Mouse (Mus musculus): Measurements from ENCODE around the gene B4galt2.

The B4galt2 gene

DNA sequence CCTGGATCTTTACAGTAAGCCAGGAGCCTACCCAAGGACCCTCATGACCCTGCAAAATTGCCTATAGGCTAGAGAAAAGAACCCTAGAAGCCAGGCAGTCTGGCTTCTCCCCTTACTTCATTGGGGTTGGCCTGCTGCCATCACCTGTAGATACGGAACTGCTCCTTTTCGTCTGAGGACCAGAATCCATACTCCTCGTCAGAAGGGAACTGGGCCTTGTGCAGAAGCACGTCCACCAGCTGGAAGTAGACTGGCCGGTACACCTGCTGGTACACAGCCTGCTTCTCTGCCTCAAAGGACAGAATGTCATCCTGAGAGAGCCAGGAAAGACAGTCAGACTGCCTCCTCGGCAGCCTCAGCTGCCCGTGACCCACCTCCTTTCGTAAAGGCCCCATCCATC, 21.5 kb upstream of the B4galt2 start:
- DNase-seq, result no peak

DNA sequence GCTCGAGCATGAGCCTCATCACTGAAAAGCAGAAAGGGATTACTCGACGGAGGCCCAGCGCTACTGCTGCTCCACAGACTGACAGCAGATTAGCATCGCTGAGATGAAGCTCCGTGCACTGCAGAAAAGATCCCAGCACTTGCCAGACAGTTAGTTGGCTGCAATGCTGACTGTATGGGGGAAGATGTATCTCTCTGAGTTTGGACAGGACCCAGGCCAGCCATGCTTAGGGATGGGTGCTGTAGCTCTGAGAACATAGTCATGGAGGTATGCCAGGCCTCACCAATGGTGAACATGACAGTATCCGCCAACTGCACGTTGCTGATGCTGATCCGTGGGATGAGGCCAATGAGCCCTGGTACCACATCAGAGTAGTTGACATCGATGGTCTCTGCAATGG, 20.8 kb upstream of the B4galt2 start:
- DNase-seq, result no peak

DNA sequence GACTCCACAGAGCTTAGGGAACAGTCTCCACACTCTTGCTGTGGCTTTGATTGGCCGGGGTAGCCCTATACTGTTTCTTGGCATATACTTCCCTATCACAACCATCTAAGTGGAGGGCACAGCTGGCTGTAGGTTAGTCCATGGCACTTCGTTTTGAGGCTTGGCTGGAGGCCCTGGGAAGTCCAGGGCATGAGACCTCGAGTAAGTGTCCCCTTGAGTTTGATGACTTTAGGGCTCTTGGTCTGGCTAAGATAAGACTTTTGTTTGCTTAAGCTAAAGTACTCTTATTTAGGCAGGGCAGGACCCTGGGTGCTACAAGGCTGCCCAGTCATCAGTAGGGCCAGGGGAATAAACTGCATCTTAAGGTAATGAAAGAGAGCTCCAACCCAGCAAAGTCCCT, 14.8 kb upstream of the B4galt2 start:
- peak; percentile 76 for DNase-seq

DNA sequence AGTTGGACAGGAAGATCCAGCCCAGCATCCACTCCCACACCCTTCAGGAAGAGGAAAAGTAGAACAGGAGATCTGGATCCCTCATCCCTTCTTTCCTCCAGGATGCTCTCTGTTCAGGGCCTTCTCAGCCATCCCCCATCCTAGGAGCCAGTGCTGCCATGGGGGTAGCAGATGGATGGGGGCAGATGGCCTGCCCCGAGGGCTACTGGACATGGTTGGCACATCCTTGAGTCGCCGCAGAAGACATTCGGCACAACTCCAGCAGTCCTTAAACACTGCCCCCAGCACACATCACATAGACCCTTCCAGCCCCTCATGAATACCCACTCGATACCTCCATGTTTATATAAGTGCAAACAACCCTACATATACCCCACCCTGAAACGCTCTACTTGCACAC, 12.7 kb upstream of the B4galt2 start:
- DNase-seq, result no peak

DNA sequence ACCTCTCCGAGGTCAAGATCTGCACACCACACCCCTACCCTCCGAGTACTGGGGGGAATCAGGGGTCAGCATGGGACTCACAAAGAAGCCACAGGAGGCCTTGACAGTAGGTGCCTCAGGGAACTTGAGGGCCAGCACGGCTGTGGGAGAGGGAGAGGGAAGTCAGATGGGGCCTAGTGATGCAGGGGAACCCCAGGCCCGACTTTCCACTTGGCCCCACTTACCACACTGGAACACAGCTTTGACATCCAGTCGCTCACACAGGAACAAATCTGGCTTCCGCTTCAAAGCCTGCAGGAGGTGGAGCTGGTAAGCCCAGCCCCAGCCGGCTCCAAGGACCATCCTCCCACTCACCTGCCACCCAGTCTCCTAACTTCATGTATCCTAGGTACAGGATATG, 12.1 kb upstream of the B4galt2 start:
- no peak for DNase-seq

DNA sequence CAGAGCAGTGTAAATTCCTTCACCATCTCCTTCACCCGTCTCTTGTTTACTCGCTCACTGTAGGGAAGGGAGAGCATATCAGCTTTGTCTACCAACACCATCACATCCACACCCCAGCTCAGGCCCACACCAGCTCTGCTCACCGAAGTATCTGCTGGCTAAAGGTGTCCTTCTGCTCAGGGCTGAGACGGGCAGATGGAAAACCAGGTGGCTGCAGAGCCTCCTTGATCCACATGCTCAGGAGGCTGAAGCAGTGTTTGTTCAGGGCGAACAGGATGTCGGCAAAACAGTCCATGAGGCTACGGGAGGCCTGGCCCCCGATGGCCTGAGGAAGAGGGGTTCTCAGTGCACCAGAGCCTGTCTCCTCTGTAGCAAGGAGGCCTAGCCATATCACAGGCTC, 11.3 kb upstream of the B4galt2 start:
- DNase-seq, result no peak

DNA sequence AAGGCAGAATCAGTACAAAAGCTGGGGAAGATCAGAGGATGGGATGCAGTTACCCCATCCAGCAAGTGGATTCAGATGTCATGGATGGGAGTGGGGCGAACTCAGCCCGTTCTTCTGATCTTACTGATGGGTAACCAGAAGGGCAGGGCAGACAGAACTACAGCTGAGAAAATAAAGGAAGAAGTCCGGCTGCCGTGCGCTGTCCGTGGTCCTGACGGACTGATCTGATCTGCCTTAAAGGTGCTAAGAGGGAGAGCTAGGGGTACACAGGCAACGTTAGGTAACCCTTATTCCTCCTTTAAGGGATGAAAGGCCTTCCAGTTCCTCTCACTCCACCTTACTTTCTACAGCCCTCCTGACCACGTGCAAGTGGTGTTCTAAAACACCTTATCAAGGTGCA, 10.1 kb upstream of the B4galt2 start:
- peak; percentile 71 for DNase-seq

DNA sequence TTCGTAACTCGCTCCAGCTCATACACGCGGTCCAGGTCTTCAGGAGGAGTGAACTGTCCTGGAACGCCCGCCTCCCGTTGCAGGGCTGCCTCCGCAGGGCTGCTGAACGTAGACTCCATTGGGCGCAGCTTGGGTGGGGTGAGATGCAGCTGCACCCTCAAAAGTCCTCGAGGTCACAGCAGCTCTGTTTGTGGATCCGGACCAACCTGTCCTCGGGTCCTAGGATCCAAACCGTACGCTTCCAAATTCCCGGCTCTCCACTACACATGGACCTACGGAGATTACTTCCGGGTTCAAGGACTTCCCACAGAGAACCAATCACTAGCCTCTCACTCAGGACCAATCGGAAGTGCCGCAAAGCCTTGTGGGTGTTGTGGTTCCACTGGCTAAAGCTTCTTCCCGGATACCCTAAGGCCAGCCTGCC, 8.5 kb upstream of the B4galt2 start, which contains the start of gene Dph2:
Dph2 (minus strand) TSS at position 295 of the 424 bp plus-strand sequence.
- peak; percentile 95 for DNase-seq

DNA sequence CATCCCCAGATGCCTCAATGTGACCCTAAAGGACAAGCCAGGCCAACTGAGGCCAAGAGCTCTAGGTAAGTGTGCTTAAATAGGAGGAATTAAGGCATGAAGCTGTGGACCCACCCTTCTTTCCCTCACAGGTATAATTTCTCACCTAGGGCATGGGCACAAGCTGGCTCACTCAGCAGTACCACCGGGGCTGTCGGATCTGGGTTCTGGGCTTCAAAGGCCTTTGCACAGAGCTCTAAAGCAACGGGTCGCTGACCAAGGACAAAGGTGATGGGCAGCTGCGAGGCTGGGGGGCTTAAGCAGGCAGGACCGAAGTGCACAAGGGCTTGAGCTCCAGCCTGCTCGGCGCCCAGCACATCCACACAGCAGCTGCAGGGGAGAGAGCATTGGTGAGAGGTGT, 7.5 kb upstream of the B4galt2 start:
- DNase-seq, result no peak

DNA sequence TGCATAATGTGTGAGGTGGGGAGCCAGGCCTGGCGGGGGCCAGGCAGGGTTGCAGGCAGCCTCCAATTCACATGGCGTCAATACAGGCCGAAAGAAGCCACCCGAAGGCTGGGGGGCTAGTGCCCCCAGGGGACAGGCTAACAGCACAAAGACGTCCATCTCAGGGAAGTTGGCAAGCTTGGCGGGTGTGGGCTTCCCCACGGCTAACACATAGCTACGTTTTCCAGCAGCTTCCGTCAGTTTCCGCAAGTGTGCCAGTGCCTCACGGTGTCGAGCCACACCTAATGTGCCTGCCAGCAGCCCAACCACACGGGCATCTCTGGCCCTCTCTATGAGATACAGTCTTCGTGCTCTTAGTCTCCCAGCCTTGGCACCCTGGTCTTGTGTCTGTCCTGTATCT, 6.7 kb upstream of the B4galt2 start:
- no peak for DNase-seq

DNA sequence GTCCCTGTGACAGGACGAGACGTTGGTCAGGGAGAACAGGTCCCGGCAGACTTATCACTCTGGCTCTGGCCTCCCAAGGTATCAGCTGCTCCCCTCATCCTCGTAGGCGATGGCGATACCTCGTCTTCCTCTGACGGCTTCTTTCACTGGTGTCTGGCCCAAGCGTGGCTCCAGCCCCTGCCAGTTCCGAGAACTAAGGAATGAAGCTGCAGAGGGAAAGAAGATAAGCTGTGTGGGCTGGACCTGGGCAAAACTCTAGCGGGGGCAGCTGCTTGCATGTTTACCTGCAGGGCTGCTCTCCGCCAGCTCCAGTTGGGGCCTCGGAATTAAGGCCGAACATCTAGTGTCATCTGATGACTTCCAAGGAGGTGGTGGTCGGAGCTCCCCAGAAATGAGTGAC, 6.2 kb upstream of the B4galt2 start:
- DNase-seq, result no peak

DNA sequence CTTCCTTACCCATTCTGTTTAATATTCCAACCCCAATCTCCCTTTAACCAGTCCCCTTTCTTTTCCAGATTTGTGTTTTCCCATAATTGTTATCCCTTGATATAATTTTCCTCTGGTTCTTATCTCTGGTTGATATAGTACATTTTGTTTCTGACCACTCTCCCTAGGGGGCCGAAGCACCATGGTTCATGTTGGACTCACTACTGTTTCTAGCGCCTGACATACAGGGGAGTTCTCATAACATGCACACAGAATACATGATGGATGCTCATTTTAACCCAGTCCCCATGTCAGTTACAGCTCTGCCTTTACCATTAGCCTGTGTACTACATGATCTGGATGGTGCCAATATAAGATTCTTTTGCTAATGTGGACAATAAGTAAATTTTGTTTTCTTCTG, 4.6 kb upstream of the B4galt2 start:
- DNase-seq, result no peak

DNA sequence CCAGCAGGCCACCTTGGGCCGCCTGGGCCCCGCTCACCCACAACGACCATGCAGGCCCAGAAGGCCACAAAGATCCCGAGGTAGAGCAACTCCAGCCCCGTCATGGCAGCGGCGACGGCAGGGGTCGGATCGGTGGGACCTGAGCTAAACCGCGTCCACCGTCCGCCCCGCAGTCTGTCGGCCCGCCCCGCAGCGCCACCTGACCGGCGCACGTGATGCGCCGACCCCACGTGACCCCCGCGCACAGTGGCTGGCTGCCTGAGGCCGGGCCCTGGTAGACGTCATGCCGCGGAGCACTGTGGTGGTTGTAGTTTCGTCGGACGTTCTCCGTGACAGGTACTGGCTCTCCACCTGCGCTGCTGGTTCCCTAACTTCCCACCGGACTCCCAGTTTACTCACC, 3.8 kb upstream of the B4galt2 start, which contains the start of gene Atp6v0b:
Atp6v0b (minus strand) TSS at position 201 of the 400 bp plus-strand sequence.
- DNase-seq, result peak; percentile 97

DNA sequence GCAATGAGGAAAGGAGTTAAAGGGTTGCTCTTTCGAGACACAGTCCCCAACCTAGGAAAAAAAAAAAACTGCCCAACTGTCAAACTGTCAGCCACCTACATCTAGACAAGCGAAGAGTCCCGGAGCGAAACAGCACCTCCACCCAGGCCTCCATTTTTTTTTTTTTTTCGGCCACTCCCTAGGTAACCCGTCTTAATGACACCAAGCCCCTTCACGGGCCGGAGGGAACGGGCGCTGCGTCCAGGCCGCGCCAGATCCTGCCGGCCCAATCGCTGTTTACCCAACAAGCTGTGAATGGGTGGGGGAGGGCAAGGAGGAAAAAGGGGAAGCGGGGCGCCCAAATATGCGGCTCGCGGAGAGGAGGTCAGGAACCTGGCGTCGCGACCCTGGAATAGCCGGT, 3.4 kb upstream of the B4galt2 start:
- DNase-seq, result peak; percentile 52

DNA sequence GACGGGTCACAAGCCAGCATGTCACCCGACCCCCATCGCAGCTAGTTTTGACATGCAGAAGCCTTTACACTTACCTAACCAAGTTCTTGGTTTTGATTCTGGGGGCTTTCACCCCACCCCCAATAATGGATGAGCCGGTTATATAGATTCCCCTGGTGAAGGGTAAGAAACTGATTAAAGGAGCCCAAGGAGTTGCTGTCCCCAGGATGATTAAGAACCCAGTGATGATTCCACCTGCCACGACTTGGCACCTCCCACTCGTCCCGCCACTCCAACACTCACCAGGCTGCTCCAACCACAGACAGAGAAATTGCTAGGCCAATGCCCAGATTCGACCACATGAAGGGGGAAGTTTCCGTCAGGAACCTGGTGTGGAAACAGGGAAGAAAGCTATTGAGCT, 2.7 kb upstream of the B4galt2 start:
- no peak for DNase-seq

DNA sequence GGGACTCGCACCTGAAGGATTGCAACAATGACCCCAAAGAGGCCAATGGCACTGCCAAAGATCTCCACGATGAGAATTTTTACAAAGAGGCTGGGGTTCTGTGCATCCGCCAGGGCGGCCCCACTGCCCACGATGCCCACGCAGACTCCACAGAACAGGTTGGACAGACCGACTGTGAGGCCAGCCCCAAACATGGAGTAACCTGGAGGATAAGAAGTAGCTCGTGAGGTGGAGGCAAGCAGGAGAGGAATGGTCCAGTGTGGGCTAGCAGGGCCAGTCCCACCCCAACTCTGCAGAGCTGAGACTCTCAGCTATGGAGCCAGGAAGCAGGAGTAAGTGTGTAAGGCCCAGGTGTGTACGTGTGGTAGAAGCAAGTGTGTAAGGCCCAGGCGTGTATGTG, 1.8 kb upstream of the B4galt2 start:
- DNase-seq, result no peak

DNA sequence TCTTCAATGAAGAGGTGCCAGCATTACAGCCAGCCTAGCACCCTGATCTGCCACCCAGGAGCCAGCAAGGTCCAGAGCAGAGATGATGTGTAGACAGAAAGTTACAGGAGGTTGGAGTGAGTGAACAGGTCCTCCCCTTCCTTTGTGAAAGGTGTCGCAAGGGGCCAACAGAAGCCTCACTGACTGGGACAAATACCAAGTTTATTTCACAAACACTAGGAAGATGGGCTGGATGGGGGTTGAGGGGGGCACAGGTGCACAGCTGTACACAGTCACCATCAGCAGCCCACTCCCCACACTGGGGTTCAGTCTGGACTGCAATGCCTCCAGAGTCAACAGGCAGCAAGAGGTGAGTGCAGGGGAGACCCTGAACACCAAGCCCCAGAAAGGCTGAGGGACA, 859 bp upstream of the B4galt2 start:
- no peak for DNase-seq

DNA sequence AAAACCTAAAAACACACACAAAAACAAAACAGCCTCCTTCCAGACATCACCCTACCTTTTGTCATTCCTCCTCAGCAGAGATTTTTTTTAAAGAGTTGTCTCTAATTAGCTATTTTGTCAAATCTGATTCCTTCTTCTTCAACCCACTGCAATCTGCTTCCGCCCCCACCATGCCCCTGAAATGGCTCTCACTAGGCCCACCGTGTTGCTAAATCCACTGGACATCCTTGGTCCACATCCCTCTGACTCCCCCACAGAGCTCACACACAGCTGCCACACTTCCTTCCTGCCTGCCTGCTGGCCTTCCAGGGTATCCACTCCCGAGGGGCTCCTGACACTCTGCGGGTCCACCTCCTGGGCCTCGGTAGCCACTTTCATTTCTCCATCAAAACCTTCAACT, 4.6 kb downstream of the B4galt2 start:
- DNase-seq, result no peak

DNA sequence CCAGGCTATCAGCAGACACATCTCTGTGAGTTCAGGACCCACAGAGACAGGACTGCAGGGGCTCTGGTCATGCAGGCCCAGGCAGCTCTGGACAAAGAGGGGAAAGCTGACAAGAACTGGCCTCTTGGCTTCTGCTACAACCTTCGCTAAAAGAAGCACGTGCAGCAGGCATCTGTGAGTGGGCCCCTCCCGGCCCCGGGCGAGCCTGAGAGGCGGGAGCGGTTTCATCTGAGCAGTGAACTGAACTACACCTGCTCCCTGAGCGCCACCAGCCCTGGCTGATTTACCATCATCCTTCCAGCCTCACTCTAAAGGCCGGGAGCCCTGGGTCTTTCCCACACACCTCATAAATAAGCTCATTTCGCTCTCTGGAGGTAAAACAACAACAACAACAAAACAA, 5.0 kb downstream of the B4galt2 start:
- no peak for DNase-seq

DNA sequence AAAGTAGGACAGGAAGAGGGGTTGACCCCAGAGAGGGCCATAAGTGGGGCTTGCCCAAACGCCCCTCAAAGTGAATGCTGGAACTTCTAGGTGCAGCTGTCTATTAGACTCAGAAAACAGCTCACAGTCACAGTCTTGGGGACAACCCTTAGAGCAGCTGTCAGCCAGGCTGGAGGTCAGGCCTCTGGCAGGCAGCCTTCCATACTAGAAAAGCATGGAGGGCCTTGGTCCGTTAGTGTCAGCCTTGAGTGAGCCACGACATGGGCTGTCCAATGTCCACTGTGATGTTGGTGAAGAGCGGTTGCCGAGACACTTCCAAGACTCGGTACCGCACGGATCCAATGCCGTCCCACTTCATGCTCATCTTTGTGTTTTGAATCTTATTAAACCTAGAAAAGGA, 9.7 kb downstream of the B4galt2 start:
- no peak for DNase-seq

DNA sequence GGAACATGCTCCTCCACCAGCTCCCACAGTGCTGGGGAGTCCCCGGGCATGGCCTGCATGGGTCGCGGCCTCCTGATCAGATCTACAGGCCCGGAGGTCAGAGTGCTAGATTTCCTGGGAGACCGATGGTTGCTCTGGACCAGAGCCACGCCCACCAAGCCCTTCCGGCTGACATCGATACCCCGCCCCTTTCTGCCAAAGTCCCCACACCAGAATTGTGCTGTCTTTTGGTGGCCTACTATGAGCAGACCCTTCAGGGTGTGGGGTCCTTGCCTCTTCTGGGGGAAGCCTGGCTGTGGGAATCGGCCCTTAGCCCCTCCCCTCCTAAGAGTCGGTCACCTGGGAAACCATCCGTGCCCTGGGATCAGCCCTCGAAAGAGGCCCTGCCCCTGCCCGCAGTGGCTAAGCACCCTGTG, 10.8 kb downstream of the B4galt2 start, which contains the start of gene Ccdc24:
Ccdc24 (minus strand) TSS at position 87 of the 416 bp plus-strand sequence.
- peak; percentile 32 for DNase-seq

DNA sequence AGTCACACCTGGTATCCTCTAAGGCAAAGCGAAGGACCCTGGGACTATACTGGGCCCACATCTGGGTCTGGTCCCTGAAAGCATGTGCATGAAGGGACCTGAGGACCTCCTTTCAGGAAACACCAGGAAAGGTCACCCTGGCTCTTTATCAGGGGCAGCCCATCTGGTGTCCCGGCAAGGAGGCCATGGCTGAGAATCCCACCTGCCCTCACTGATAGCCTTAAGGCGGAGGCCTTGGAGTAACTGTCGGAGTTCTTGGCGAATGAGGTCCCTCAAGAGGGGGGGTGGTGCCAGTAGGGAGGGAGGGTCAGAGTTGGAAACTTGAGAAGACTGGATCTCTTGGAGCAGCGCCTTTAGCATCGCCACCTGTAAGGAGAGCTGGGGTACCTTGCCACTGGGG, 11.5 kb downstream of the B4galt2 start:
- no peak for DNase-seq

DNA sequence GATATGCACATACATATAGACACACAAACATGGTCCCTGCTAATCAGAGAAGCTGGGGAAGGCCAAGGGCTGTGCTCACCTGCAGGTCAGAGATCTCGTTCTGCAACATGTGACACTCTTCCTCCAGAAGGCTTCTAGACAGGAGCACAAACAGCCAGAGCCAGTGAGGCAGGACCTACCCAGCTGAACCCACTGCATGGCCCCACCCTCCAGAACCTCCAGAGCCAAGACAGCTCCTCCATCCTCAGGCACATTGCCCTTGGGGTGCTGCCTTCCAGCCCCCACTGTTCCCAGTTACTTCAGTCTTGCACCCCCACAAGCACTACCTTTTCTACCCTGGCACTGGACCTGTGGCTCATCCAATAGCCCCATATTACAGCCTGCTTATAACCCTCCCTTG, 12.8 kb downstream of the B4galt2 start:
- no peak for DNase-seq

DNA sequence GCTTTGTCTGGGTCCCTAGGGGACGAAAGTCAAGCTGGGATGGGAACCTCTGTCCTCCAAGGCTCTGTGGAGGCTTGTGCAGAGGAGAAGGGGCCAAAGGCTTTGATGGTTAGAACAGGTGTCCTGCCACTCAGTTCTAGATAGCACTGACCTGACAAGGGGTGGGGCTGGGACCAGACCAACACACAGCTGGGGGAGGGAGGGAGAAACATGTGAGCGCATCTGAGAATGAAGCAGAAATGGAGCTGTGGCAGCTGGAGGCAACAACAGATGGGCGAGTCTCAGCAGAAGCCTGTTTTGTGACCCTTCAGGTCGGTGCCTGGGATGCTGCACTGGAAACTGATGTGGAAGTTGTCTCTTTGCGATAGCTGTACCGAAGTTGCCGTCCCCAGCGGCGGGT, 14.0 kb downstream of the B4galt2 start:
- DNase-seq, result no peak

DNA sequence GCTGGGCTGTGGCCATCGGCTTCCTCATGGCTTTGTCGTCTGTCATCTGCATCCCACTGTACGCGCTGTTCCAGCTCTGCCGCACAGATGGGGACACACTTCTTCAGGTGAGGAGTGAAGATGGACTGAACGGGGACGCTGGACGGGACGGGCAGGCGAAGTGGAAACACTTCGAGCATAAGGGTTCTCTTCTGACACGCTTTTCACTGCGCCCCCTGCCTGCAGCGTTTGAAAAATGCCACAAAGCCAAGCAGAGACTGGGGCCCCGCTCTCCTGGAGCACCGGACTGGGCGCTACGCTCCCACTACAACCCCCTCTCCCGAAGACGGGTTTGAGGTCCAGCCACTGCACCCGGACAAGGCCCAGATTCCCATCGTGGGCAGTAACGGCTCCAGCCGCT, 15.5 kb downstream of the B4galt2 start:
- peak; percentile 70 for DNase-seq

DNA sequence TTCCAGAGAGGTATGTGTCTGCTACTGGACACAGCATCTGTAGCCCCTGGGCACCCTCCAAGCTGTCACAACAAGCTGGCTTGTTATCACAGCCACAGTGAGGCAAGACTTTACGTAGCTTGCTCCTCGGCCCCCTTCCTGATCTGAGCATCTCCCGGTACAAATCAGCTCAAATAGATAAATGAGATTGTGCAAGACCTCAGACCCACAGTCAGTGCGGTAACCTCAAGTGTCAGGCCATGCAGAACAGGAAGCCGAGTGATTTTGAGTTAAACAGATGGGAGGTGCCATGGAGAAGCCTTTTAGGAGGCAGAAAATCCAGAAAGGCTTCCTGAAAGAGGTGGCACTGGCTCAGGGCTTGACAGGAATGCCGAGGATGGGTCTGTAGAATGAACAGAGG, 16.3 kb downstream of the B4galt2 start:
- no peak for DNase-seq
